Mouse (Mus musculus) cortical plate, adult 2 months (tissue): ENCODE measurements around the gene Gm45233.

Experiments
- CTCF ChIP-seq: fragments of 200-500 bp; IDR thresholded peaks from 2 replicates; pipeline ENCODE4 v1.5.1; 2011; ENCODE audit warnings: mild to moderate bottlenecking, control low read depth, low read length; ENCODE audit not compliant: insufficient read depth; ENCODE audit errors: extremely low read depth
- POLR2A ChIP-seq: fragments of 200-500 bp; IDR thresholded peaks from 2 replicates; pipeline ENCODE4 v1.6.1; 2011; ENCODE audit warnings: mild to moderate bottlenecking, low read length, control low read depth; ENCODE audit not compliant: insufficient read depth; ENCODE audit errors: extremely low read depth

DNA sequence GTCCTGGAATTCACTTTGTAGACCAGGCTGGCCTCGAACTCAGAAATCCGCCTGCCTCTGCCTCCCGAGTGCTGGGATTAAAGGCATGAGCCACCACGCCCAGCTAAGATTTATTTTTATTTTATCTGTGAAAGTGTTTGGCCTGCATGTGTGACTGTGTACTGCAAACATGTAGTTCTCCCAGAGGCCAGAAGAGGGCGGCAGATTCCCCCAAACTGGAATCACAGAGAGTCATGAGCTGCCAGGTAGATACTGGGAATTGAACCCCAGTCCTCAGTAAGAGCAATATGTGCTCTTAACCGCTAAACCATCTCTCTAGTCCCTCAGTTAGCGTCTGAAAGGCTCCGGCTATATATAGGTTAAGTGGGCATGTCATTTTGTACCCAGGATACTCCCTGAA is 26.4 kb downstream of the Gm45233 start:
- peak; percentile 52 for TF ChIP-seq CTCF
- no peak for TF ChIP-seq POLR2A
